Mouse (Mus musculus): ENCODE results near the gene Pi4k2a.
A peak's percentile ranks its signal among the peaks of the same experiment; 100 is the strongest.

Pi4k2a gene

DNA sequence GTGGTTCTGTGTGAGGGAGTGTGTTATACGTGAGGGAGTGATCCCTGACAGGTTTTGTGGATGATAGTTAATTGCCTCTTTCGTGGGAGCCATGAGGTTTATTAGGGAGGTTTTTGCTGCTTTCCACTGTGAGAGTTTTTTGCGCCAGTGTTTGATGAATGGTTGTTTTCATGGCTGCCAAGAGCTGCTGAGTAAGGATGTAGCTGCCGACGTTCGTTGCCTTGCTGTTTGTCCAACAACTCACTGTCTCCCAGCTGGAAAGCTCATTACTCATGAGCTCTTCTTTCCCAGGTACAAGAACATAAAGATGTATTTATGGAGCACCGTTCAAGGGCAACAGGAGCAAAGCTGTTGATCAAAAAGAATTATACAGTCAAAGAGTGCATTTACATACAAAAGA is 73.9 kb downstream of the Pi4k2a start:
- DNase-seq (ENCODE audit: low read depth) = no peak

DNA sequence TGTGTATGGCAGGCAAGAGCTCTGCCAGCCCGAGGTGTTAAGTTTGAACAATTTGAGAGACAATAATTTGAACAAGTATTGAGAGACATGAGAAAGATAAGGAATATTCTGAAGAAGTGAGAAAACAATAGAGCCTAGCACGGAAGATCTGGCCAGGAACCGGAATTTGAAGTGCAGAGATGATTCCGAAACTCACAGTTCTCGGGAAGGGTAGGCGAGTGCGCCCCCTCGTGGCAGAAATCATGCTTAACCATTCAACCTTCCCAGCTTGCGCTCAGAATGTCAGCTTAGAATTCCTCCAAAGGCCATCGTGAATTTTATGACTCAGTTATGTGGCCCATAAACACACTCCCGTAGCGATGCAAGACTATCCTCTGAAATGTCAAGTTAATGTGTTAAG is 75.9 kb downstream of the Pi4k2a start:
- DNase-seq (ENCODE audit: low read depth) = no peak

DNA sequence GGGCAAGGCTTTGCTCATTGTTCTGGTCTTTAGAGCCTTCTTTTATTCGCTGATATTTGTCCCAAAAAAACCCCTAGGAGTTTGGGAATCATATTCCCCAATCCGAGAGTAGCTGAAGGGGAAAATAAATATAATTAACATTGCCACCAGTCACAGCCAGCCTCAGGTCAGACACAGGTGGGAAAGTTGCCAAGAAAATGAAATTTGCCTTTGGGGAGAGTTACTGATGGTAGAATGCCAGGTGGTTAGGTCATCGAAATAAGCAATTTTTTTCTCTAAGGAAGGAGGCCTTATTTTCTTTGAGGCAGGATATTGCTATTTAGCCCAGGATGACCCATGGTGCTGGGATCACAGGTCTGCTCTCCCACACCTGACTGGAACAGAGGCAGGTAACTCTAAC is 76.5 kb downstream of the Pi4k2a start:
- no peak for DNase-seq (ENCODE audit: low read depth)

DNA sequence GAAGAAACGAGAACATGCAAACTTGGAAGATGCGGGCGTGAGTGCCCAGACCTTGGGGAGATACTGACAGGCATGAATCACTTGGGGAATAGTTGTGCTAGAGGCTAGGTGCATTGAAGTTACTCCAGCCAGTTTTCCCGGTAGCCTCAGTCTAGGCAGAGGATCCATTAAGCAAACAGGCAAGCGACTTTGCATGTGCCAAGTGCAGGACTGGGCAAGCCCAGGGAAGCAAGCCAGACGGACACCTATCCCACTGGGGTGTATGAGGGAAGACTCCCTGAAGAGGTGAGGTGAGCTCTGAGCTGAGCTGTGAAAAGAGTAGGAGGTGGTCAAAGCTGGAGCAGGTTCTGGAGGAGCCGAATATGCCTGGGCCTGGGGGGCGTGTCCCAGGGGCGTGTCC is 77.2 kb downstream of the Pi4k2a start:
- no peak for DNase-seq (ENCODE audit: low read depth)

DNA sequence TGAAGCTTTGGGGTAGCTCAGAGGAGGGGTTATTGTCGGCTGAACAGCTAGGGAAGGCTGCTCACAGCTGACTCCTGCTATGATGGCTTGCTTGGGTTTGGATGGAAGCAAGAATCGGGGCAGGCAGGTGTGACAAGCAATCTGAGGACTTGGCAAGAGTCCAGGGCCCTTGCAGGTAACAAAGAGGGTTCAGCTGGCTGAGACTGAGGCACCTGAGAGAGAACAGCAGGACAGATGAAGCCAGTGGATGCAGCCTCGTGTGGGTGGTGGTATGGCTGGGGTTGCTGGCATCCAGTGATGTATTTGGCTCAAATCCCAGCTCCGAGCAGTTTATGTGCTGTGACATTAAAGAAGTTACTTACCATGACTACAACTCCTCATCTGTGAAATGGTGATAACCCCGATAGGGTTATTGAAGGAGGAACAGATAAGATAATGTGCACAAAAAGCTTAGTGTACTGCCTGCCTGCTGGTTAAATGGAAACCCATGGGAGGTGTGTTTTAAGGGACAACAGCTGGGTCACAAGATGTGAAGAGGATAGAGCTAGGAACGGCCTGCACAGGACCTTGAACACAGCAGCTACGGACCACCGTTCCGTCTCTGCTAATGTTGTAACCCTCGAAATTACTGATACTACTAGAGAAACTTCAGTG is 79.2 kb downstream of the Pi4k2a start:
- DNase-seq (ENCODE audit: low read depth) = no peak

DNA sequence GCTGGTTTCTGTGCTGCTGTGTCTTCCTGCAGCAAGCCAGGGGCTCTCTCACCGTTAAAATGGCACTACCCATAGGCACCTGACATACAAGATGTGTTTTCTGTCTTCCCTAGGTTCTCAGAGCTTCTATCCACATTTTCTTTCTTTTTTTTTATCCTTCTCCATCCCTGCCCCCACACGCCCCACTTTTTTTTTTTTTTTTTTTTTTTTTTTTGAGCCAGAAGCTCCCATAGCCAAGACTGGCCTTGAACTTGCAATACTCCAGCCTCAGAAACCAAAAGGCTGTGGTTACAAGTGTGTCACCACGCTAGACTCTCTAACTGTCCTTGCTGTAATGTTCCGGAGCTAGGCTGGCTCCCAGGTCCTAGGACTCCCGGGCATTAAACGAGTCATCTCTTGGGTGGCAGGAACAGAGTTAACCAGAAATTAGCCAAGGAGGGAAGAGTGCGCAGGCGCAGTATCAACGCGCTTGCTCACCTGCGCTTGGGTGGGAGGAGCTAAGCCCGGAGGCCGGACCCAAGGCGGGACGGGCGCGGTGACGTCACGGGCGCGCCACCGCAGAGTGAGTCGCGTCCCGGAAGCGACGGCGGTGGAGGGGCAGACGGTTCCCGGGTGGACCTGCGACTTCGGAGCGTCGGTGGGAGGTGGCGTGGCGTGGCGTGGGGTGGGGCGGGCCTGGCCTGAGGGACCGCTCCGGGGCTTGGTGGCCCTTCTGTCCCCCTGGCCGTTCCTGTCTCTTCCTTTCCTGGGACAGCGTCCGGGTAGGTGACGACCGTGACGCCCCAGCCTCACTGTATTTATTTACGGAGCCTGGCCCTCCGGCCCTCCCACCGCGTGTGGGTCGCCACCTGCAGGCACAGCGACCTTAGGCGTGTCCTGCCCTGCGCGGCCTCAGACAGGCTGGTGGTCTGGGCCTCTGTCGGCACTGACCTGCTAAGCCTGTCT is 80.0 kb downstream of the Pi4k2a start:
- DNase-seq (ENCODE audit: low read depth) = peak; percentile 71

Data from fibroblast of lung, adult 2 months (primary cell).